Mouse (Mus musculus): ENCODE results near the gene Prkca.
A peak's percentile ranks its signal among the peaks of the same experiment; 100 is the strongest.

Gene Prkca

GRCm38 (mm10) chr11:108200679-108201586 is 142.8 kb downstream of the Prkca start:
- no peak for DNase-seq

DNA sequence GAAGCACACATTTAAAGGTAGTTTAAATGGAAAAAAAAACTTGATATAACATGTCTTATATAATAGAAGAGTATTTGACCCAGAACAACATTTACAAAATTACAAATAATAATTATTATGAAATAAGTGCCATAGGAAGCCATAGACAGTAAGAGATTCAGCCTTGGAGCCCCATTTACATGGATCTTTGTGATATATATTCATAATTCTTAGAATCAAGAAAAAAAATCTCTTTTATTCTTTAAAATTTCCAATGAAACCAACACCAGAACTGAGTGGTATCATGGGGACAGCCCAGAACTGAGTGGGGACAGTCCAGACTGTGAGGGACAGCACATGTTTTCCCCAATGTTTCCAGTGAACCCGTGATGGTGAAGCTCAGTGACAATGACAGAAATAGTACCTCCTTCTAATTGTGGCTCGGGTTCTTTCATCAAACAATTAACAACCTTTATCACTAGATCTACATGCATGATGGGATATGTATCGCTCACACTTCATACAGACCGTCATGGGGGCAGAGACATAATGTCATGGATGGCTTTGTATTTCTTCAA is 144.2 kb downstream of the Prkca start:
- DNase-seq, result no peak

DNA sequence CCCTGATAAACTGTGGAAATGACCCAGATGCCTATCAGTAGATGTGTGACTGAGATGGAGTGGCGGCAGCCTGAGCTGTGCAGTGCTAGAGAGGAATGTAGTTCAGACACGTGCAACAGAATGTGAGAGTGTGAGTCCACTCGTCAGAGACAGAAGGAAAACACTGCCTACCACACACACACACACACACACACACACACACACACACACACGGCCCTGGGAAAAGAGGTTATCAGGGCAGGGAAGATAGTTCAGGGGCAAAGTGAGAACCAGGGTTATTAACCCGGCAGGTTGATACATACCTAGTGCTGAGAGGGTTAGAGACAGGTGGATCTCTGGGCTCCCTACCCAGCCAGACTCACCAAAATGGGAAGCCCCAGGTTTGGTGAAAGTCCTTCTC is 145.1 kb downstream of the Prkca start:
- no peak for DNase-seq

DNA sequence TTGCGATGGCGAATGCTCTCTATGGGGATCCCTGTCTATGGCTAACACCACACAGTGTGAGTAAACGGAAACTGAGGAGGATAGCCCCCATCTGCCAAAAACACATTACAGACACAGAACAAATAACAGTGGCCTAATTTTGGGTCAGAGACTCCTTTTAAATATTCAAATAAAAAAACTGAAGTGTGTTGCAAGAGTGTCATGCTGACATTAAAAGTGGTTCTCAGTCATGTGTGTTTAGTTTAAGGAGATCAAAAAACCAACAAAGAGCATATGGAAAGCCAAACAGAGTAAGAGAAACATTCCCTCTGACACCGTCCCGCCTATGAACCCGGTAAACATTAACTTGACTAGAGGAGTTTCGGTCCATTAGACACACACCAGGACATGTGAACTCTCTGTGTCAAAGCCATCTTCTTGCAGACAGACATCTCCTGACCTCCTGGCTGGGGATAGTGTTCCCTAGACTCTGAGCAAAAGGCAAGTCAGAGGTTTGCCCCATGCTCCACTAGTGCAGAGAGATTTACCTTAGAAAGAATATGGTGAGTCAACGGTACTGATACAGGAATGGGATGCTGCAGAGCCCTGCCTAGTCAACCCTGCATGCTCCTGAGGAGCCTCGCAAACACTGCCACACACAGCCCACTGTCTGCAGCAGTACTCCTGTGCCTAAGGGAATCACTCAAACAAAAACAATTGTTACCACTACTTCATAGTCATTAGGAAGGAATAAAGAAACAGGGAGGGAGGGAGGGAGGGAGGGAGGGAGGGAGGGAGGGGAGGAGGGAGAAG is 146.1 kb downstream of the Prkca start:
- no peak for DNase-seq

DNA sequence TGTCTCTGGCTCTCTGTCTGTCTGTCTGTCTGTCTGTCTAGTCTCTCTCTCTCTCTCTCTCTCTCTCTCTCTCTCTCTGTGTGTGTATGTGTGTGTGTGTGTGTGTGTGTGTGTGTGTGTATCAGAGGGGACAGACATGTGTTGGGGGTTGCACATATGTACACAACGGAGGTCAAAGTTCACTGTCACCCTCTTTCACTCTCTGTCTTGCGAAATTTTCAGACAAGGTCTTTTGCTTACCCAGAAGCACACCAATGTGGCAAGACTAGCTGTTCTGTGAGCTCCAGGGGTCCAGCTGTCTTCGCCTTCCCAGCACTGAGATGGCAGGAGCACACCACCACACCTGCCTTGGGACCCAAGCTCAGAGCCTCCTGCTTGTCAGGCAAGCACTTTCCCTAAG is 146.9 kb downstream of the Prkca start:
- DNase-seq, result no peak

DNA sequence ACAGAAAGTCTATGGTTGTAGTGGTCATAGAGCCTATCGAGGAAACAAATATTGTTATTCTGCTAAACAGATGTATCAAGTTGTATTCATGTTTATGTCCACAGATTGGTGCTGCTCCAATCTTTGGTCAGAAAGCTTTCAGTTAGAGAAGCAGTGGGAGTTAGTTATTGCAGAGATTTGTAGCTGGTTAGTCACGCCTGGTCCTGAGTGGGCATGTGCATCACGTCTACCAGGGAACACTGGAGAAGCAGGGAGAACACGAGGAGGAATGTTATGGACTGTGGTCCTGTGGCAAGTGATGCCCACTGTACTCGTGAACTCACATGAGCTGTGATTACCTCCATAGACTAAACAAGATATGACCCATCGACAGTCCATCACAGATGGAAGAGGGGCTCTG is 153.4 kb downstream of the Prkca start:
- DNase-seq, result no peak

- no peak for DNase-seq
Measured at GRCm38 (mm10) chr11:108189362-108189761, 154.4 kb downstream of the Prkca start.

DNA sequence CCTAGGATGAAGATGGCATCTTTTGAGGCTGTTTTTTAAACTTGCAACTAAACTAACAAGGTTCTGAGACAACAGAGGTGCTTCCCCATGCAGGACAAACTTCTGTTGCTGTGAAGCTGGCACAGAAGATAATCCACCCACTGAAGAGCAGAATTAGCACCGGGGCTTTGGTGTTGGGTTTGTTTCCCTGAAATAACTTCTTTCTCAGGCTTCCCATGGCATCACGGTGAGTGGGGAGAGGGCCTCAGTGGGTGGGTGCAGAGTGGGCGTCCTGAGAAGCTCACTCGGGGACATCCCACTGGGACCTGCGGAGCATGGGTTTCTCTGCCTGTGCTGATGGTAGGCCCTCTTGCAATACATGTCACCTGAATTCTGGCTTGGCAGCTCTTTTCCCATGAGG is 161.3 kb downstream of the Prkca start:
- no peak for DNase-seq

DNA sequence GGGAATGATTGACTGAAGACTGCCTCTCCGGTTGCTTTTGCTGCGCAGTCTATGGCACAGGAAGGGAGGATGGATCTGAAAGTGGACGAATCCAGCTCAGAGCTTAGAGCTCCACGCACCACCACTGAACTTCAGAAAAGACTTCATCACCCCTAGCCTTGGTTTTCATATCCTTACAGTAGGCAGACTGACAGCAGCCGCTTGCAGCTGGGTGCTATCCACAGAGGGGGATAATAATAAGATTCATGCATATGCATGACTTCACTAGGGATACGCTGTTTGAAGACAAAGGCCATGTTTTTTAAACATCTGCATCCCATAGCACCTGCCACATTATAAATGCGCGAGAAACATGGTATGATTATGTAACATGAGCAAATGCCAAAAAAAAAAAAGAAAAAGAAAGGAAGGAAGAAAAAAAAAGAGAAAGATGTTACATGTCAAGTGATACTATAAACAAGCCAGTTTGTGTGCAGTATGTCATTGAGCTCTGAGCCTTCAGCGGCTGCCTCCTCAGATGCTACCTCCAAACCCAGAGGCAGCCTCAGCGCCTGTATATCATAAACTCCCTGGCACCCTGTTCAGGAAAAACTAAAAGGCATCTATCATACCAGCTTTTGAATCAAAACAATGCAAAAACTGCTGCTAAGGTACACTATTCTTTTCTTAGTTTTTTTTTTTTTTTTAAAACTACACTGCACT is 162.6 kb downstream of the Prkca start:
- no peak for DNase-seq

DNA sequence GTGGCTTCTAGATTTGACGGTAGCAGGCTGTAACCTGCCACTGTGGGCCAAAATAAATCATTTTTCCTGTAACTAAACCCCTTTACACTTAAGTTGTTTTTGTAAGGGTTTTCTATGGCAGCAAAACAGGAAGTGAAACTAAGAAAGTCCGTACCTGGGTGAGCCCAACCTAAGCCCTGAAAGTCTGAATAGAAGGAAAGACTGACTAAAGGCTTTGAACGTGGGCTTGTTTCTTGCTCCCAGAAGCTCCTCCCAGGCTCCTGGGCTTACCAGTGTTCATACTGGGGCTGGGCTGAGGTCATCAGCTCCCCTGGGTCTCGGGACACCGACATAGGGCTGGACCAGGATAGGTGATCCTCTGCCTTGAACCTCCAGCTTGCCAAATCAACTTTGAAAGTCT is 164.9 kb downstream of the Prkca start:
- no peak for DNase-seq

GRCm38 (mm10) chr11:108178258-108178657 is 165.5 kb downstream of the Prkca start:
- DNase-seq, result no peak

- no peak for DNase-seq
Measured at GRCm38 (mm10) chr11:108176715-108177114, 167.0 kb downstream of the Prkca start.

- no peak for DNase-seq
Measured at GRCm38 (mm10) chr11:108171917-108172316, 171.8 kb downstream of the Prkca start.

- no peak for DNase-seq
Measured at GRCm38 (mm10) chr11:108171260-108171659, 172.5 kb downstream of the Prkca start.

- DNase-seq, result no peak
Measured at GRCm38 (mm10) chr11:108170107-108170506, 173.6 kb downstream of the Prkca start.

DNA sequence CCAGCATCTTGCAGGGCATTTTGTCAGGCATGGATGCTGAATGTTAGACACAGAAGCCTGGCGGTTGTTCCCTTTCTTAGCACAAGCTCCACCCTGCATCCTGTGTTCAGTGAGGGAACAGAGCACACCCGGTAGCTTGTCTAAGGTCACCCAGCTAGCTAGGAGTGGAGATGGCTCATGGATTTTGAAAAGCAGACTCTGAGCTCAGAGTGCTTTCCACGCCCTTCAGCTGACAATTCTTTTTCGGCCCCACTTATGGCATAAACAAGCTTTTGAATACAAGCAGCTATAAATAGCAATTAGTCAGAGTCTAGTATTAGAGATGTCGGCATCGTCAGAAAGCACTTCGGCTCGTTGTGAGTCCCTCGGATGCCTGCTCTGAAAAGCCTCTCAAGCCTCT is 178.0 kb downstream of the Prkca start:
- DNase-seq, result peak in 1 of 2 experiments; percentile 7

- DNase-seq, result no peak
Measured at GRCm38 (mm10) chr11:108162639-108163038, 181.1 kb downstream of the Prkca start.

GRCm38 (mm10) chr11:108162110-108162509 is 181.6 kb downstream of the Prkca start:
- DNase-seq, result no peak

GRCm38 (mm10) chr11:108160056-108160455 is 183.7 kb downstream of the Prkca start:
- DNase-seq, result no peak

- no peak for DNase-seq
Measured at GRCm38 (mm10) chr11:108158046-108158445, 185.7 kb downstream of the Prkca start.

GRCm38 (mm10) chr11:108157074-108157473 is 186.7 kb downstream of the Prkca start:
- DNase-seq, result no peak

DNA sequence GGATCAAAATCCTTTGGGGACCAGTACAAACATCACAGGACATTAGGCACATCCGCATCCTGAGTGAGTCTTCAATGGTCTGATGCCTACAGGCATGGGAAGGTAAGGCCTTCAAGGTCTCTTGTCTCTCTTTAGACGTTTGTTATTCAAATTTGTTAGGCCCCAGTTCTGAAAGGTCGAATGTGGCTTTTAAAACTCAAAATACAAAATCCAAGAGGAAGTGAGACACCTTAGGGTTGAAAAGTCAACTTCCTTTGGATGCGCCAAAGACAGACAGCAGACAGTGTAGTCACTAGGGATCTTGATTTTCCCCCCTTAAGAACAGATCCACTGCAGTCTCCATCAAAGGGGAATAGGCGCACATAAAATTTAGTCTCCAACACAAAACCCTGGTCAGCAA is 187.6 kb downstream of the Prkca start:
- no peak for DNase-seq

GRCm38 (mm10) chr11:108155088-108155580 is 188.6 kb downstream of the Prkca start:
- no peak for DNase-seq
